Mouse (Mus musculus) liver, adult 2 months (tissue): ENCODE measurements around the gene Cabp1. TPM values are rescaled to one million over a fixed set of nuclear protein-coding genes. Genes with fewer than 3 reads are reported as not detected.
A peak's percentile ranks its signal among the peaks of the same experiment; 100 is the strongest.

ENCODE experiments used
- DNase-seq: peaks from one replicate; pipeline ENCODE4 v3.0.0-alpha.2; 2011; ENCODE audit warnings: low read depth, low spot score; ENCODE audit errors: extremely low read depth
- H3K27ac ChIP-seq: fragments of 200-500 bp; replicated peaks from 2 replicates; pipeline ENCODE4 v1.5.1; 2012; ENCODE audit warnings: low read depth, mild to moderate bottlenecking, control low read depth, inconsistent platforms, low read length; ENCODE audit not compliant: insufficient read depth
- H3K27me3 ChIP-seq: fragments of 200-500 bp; 2 replicates; pipeline ENCODE4 v1.6.1; 2012; ENCODE audit warnings: mild to moderate bottlenecking, moderate library complexity, low read length, inconsistent platforms; ENCODE audit not compliant: control insufficient read depth, insufficient read depth
- H3K36me3 ChIP-seq: fragments of 200-500 bp; 2 replicates; pipeline ENCODE4 v1.6.1; 2012; ENCODE audit warnings: low read length, inconsistent platforms; ENCODE audit not compliant: control insufficient read depth, insufficient read depth
- H3K4me1 ChIP-seq: fragments of 200-500 bp; 2 replicates; pipeline ENCODE4 v1.6.1; 2011; ENCODE audit warnings: low read length; ENCODE audit not compliant: control insufficient read depth, insufficient read depth
- H3K4me3 ChIP-seq: fragments of 200-500 bp; 2 replicates; pipeline ENCODE4 v1.5.1; 2011; ENCODE audit warnings: low read depth, mild to moderate bottlenecking, control low read depth, low read length, moderate library complexity; ENCODE audit not compliant: insufficient read depth
- H3K79me2 ChIP-seq: fragments of 200-500 bp; 2 replicates; pipeline ENCODE4 v1.6.1; 2012; ENCODE audit warnings: inconsistent platforms, mild to moderate bottlenecking, low read length, moderate library complexity; ENCODE audit not compliant: control insufficient read depth, insufficient read depth
- H3K9ac ChIP-seq: fragments of 200-500 bp; 2 replicates; pipeline ENCODE4 v1.6.1; 2012; ENCODE audit warnings: low read depth, mild to moderate bottlenecking, control low read depth, inconsistent platforms, low read length
- CTCF ChIP-seq: fragments of 200-500 bp; IDR thresholded peaks from 2 replicates; pipeline ENCODE4 v1.5.1; 2011; ENCODE audit warnings: low read depth, low read length, control low read depth
- POLR2A ChIP-seq: fragments of 200-500 bp; IDR thresholded peaks from 2 replicates; pipeline ENCODE4 v1.6.1; 2011; ENCODE audit warnings: low read length, control low read depth; ENCODE audit not compliant: insufficient read depth; ENCODE audit errors: extremely low read depth
- WGBS: fragments of 180-500 bp; shearing (Covaris S2); methylation state at CpG from one replicate; pipeline ENCODE4 v1.1.7; 2018; 5-methylcytosine and 5-hydroxymethylcytosine counted together
- polyA plus RNA-seq: library from polyadenylated mRNA; depleted of rRNA; stranded (reverse); fragments of >200 nt; gene quantifications from 2 replicates; pipeline ENCODE4 v1.2.3, GENCODE M21; 2012
- total RNA-seq: library from RNA; depleted of rRNA; stranded (reverse); fragments of >200 nt; gene quantifications from 2 replicates; pipeline ENCODE4 v1.2.3, GENCODE M21; 2014

Cabp1 gene
- total and polyA plus RNA-seq, 2 experiments, result 0.07 to 0.09 TPM

- WGBS, result 23% methylated on average over 7 of the region's 7 CpGs
- no peak overlapping the region for H3K9ac ChIP-seq
- no peak for TF ChIP-seq POLR2A
- TF ChIP-seq CTCF, result no peak
These were observed 1.4 kb downstream of the Cabp1 start for GRCm38 (mm10) chr5:115192828-115193195.

GRCm38 (mm10) chr5:115191880-115192827 is 2.0 kb downstream of the Cabp1 start:
- Histone ChIP-seq H3K27me3 (peaks cover 31% of the 10 kb centered on the region; the same call in 1 of the 2 replicates), H3K79me2 (no peaks in the 10 kb centered on the region), H3K36me3 (no peaks in the 10 kb centered on the region), H3K4me1 (peaks cover 7% of the 10 kb centered on the region; the same call in 1 of the 2 replicates), H3K9ac (no peak overlapping the region), H3K4me3 (no peak overlapping the region), H3K27ac (no peak overlapping the region)
- TF ChIP-seq CTCF (no peak), POLR2A (no peak)
- DNase-seq, result no peak
- WGBS, result 22% methylated on average over 29 of the region's 29 CpGs

More at GRCm38 (mm10) chr5:115192828-115193195, 1.4 kb downstream of the Cabp1 start:
- Histone ChIP-seq H3K27ac (no peak overlapping the region), H3K79me2 (no peaks in the 10 kb centered on the region), H3K36me3 (no peaks in the 10 kb centered on the region), H3K4me3 (no peak overlapping the region), H3K4me1 (peaks cover 7% of the 10 kb centered on the region; the same call in 1 of the 2 replicates), H3K27me3 (peaks cover 31% of the 10 kb centered on the region; the same call in 1 of the 2 replicates)
- no peak for DNase-seq

GRCm38 (mm10) chr5:115190081-115190480 is 4.1 kb downstream of the Cabp1 start:
- Histone ChIP-seq H3K36me3 (no peaks in the 10 kb centered on the region), H3K27me3 (peaks cover 33% of the 10 kb centered on the region; the same call in 1 of the 2 replicates), H3K27ac (no peak overlapping the region), H3K4me1 (peaks cover 7% of the 10 kb centered on the region; the same call in 1 of the 2 replicates), H3K9ac (no peak overlapping the region), H3K79me2 (no peaks in the 10 kb centered on the region), H3K4me3 (no peak overlapping the region)
- WGBS, result 83% methylated on average over 12 of the region's 12 CpGs
- TF ChIP-seq CTCF (no peak), POLR2A (no peak)
- DNase-seq, result no peak

GRCm38 (mm10) chr5:115188824-115189223 is 5.4 kb downstream of the Cabp1 start:
- H3K4me3 ChIP-seq, result no peak overlapping the region
- 53% methylated on average over 5 of the region's 5 CpGs for WGBS
- peak; percentile 17 for DNase-seq
- peaks cover 28% of the 10 kb centered on the region; the same call in 1 of the 2 replicates for H3K27me3 ChIP-seq
- H3K27ac ChIP-seq, result no peak overlapping the region
- no peaks in the 10 kb centered on the region for H3K79me2 ChIP-seq
- peaks cover 7% of the 10 kb centered on the region; the same call in 1 of the 2 replicates for H3K4me1 ChIP-seq
- H3K9ac ChIP-seq, result no peak overlapping the region
- TF ChIP-seq CTCF, result peak; percentile 87
- no peak for TF ChIP-seq POLR2A
- H3K36me3 ChIP-seq, result no peaks in the 10 kb centered on the region

GRCm38 (mm10) chr5:115187188-115188131 is 6.7 kb downstream of the Cabp1 start:
- WGBS, result 32% methylated on average over 26 of the region's 26 CpGs
- DNase-seq, result peak; percentile 71
- Histone ChIP-seq H3K36me3 (no peaks in the 10 kb centered on the region), H3K27ac (no peak overlapping the region), H3K4me1 (no peaks in the 10 kb centered on the region), H3K27me3 (peaks cover 17% of the 10 kb centered on the region; the same call in 1 of the 2 replicates), H3K79me2 (no peaks in the 10 kb centered on the region), H3K4me3 (no peak overlapping the region), H3K9ac (no peak overlapping the region)
- TF ChIP-seq POLR2A (no peak), CTCF (peak; percentile 88)
